Mouse (Mus musculus) thymus, postnatal 10 days (tissue): ENCODE measurements around the gene Hist1h2ad.
A peak's percentile ranks its signal among the peaks of the same experiment; 100 is the strongest.
"Not testable (repeated sequence)": the region's sequence is repeated elsewhere in the genome, so short reads cannot be mapped to it uniquely, and the experiment has no call there.

Experiments used
- DNase-seq, 2 experiments: peaks; one replicate each; pipeline ENCODE4 v3.0.0; 2021; ENCODE audit warnings: low spot score in 2 of 2

The Hist1h2ad gene

DNA sequence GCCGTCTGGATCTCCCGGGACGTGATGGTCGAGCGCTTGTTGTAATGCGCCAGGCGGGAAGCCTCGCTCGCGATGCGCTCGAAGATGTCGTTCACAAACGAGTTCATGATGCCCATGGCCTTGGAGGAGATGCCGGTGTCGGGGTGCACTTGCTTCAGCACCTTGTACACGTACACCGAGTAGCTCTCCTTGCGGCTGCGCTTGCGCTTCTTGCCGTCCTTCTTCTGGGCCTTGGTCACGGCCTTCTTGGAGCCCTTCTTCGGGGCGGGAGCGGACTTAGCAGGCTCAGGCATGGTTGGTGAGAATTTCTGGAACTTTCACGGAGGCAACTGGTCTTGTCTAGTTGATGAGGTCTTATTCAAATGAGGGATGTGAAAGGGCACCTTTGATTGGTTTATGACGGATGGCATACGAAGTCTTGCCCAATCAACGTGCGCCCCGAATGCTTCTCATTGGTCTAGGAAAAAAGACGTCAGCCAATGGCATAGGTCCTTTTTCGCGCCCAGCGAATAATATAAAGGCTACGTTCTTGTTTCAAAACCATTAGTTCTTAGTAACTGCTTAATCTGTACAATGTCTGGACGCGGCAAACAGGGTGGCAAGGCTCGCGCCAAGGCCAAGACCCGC, at the start of gene Hist1h2ad, which contains the start of gene Hist1h2bf:
Gene Hist1h2ad, plus strand, starts transcription at position 484 of the 627 bp plus-strand sequence.
Gene Hist1h2bf, minus strand, starts transcription at position 299 of the 627 bp plus-strand sequence.
- DNase-seq, result peak; percentile 88 to 93

DNA sequence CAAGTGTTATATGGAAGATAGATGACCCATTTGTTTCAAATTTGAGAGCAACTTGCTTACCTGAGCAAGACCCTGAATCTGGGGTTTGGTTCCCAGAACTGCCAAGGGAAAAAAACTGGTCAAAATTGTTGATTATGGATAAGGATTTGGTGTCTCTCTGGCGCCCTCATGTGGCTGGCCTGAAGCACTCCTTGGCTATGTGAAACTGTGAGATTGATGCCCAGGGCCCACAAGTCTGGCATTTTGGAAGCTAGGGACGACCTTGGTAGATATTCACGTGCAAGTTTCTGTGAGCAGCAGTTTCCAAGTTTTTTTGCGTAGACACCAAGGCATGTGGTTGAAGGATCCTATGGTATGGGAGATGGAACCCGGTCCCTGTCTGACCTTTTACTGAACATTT, 49.5 kb upstream of the Hist1h2ad start:
- peak; percentile 41 to 79 for DNase-seq

- no peak for DNase-seq
Measured at GRCm38 (mm10) chr13:23525901-23526300, 48.3 kb upstream of the Hist1h2ad start.

- peak; percentile 80 to 95 for DNase-seq
Measured at GRCm38 (mm10) chr13:23526312-23526711, 47.9 kb upstream of the Hist1h2ad start.

GRCm38 (mm10) chr13:23529005-23529404, 45.2 kb upstream of the Hist1h2ad start:
- no peak for DNase-seq

- no peak for DNase-seq
Measured at GRCm38 (mm10) chr13:23529480-23530165, 44.6 kb upstream of the Hist1h2ad start.

- DNase-seq, result peak; percentile 43 to 75
Measured at GRCm38 (mm10) chr13:23530181-23530900, 43.8 kb upstream of the Hist1h2ad start.

DNA sequence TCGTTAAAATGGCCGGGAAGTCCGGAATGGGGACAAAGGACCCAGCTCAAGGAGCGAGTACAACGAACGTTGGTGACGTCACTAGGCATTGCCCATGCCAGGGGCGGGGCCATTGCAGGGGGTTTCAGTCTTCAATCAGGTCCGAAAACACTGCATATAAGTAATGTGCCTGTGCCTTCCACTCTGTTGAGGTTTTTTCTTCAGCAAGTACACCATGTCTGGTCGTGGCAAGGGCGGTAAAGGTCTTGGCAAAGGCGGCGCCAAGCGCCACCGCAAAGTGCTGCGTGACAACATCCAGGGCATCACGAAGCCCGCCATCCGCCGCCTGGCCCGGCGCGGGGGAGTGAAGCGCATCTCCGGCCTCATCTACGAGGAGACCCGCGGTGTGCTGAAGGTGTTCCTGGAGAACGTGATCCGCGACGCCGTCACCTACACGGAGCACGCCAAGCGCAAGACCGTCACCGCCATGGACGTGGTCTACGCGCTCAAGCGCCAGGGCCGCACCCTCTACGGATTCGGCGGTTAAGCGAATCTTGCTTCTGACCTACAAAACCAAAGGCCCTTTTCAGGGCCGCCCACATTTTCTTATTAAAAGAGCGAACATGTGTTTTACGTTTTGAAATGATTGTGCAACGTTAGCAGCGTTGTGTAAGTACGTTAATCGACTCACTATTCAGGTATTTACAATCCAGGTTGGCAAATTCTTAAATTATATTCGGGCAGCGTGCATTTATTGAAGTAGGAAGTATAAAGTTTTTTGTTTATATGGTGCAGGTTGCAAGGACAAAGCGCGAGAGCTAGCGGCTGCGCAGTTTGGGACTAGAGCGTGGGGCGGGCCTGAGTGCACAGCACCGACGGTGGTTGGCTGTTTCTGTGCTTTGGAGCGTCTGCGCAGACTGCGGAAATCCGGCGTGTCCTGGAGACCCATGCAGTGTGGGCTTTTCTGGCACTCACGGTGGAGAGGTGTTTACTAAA, 43.0 kb upstream of the Hist1h2ad start, which contains the start of gene Hist1h4h:
Gene Hist1h4h, plus strand, starts transcription at position 150 of the 975 bp plus-strand sequence.
- DNase-seq, result peak; percentile 98 to 99

DNA sequence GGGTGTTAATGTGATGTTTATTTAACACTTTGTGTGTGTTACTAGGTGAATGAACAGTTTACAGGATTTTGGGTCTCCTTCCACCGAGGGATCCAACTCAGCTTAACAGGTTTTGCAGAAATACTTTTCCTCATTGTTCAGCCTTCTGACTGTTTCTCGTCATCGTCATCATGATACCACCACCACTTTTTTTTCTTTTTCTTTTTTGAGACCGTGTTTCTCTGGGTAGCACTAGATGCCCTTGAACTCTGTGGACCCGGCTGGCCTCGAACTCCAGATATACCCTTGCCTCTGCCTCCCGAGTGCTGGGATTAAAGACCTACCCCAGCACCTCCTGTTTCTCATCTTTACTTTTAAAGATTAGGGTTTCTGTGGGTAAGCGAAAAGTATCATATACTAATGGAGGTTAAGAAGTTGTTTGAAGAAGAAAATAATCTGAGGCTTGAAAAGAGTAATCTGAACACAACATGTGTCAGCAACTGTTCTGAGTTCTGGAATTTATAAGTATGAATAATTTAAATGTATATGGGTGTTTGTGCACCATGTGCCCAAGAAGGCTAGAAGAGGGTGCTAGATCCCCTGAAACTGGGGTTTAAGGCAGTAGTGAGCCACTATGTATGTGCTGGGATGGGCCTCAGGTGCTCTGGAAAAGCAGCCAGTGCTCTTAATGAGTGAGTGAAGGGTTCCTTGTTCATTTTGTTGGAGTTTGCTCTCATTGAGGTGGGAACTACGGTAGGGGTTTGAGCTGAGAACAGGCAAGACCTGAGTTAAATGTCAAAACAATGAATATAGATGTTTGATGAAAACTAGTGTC, 41.7 kb upstream of the Hist1h2ad start:
- DNase-seq, result no peak

DNA sequence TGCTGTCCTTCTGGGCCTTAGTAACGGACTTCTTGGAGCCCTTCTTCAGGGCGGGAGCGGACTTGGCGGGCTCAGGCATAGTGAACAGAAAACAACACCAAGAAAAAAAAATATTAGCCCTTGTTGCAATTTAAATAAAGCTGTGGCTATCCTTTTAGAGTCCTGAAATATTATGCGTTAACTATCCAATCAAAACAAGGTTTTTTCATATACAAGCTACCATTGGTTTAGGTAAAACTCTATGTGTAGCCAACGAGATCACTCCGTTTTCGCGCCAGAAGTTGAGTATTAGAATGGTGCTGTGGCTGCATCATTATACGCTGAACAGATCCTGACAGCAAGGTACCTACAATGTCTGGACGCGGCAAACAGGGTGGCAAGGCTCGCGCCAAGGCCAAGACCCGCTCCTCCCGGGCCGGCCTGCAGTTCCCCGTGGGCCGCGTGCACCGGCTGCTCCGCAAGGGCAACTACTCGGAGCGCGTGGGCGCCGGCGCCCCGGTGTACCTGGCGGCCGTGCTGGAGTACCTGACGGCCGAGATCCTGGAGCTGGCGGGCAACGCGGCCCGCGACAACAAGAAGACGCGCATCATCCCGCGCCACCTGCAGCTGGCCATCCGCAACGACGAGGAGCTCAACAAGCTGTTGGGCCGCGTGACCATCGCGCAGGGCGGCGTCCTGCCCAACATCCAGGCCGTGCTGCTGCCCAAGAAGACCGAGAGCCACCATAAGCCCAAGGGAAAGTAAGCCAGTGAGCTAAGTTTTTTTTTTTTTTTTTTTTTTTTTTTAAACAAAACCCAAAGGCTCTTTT, 40.4 kb upstream of the Hist1h2ad start, which contains the start of gene Hist1h2af:
Gene Hist1h2af, plus strand, starts transcription at position 347 of the 808 bp plus-strand sequence.
- peak; percentile 67 to 68 for DNase-seq

DNA sequence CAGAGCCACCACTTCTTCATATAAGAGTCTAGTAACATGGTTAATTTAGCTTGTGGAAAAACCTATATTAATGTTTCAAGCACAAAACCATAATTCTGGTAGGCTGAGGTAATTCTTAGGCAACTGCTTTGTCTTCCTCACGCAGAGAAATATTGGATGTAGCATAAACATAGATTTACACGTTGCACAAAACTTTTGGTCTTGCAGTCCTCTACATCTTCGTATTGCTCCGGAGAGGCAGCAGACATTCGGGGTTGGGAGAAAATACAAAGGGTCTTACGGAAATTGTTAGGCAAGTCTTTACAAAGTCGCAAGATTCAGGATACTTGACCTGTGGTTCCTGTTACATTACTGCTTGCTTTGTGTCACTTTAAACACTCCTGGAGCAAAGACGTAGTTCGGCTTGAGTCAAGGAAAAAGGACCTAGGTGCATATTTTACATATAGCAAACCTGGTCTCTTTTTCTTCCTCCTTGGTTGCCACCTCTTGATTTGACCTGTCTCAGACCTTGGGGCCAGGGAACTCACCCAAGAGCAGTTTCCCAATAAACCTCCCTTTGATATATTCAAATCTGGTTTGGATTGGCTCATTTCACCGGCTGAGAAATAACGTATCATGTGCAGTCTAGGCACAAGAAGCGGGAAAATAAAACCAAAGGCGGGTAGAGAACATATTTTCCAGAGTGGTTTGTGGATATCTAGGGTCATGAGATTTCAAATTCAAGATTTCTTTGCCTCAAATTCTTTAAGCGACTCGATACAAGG, 39.6 kb upstream of the Hist1h2ad start:
- peak in 1 of 2 experiments; percentile 22 for DNase-seq

GRCm38 (mm10) chr13:23535137-23536075, 38.8 kb upstream of the Hist1h2ad start, which contains the start of gene Hist1h3g:
Gene Hist1h3g (plus strand): TSS chr13:23535422.
- peak; percentile 87 to 92 for DNase-seq

- DNase-seq, result no peak
Measured at GRCm38 (mm10) chr13:23536076-23536822, 37.9 kb upstream of the Hist1h2ad start.

DNA sequence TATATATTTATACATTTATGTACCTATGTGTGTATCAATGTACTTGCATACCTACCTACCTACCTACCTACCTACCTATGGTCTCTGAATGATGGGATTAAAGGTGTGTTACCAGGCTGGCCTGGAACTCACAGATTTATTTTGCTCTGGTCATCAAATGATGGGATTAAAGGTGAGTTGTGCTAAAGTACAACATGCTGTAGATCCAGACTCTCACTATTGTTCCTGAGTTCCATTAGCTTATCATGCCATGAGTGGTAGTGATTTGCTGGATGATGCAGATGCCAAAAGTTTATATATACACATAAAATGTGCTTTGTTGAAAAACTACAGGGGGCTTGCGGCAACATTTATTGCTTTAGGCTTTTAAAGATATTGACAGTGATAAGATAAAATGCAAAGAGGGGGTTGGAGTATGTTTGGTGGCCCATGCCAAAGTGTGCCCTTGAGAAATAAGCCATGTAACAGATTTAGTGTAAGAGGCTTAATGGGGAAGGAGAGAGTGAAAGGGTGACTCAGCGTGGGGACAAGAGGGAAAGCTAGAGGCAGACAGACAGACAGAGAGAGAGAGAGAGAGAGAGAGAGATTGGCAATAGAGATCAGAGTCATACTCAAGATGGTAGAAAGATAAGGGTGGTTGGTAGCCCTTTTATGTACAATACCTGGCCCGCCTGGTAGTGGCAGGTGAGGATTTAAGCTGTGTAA, 37.0 kb upstream of the Hist1h2ad start:
- DNase-seq, result no peak

DNA sequence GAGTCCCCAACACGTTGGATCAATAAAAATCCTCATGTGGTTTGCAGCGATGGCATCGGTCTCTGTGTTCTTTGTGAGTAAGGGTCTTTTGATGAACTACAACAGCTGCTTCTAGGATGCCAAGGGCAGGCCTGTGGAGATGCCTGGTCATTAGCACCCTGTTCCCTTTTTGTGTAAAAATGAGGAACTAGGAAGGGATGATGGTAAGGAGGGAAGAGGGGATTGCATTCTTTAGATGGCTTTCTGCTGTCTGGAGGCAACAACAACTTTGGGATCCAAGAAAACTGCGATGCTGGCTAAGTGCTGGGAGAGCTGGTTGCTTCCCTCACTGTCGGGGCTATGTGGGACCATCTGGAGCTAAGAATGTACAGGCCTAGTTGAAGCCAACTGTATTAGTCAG, 35.9 kb upstream of the Hist1h2ad start:
- DNase-seq, result no peak

- not testable (repeated sequence) for DNase-seq
Measured at GRCm38 (mm10) chr13:23539821-23540220, 34.4 kb upstream of the Hist1h2ad start.
